Mouse (Mus musculus): ENCODE results near the gene Dpy19l3. TPM values are rescaled to one million over a fixed set of nuclear protein-coding genes. Genes with fewer than 3 reads are reported as not detected.

Gene Dpy19l3
- total RNA-seq, 1 experiment from 2014 or later, result 17.6 TPM

DNA sequence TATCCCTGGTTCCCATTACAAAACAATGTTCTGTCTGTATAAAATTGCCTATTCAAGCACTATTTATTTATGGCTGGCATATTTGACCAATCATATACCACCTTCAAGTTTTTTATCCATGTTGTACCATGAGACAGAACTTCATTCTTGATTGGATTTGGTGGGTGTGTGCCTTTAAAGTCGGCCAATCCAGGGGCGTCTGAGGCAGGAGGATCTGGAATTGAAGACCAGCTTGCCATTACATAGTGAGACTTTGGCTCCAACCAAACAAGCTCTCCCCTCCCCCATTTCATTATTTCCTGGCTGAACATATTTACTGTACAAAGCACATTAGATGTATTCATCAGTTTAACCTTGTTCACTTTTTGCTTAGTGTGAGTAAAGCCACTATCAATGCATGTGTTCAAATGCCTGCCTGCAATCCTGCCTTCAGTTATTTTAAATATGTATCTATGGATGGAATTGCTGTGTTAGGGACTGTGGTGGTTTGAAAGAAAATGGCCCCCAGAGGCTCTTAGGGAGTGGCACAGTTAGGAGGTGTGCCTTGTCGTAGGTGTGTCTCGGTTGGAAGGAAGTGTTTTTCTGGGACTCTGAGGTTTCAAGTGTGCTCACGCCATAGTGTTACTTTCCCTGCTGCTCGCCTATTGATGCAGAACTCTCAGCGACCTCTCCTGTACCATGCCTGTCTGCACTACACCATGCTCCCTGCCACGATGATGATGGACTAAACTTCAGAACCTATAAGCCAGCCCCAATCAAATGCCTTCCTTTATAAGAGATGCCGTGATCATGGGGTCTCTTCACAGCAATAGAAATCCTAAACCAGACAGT lies 105.8 kb downstream of the Dpy19l3 start:
- no peak for ATAC-seq (replicated peaks; ENCODE audit: low read depth, poor library complexity, severe bottlenecking)

- peak; percentile 88 for ATAC-seq (replicated peaks; ENCODE audit: low read depth, poor library complexity, severe bottlenecking)
Measured at GRCm38 (mm10) chr7:35647101-35647698, 107.1 kb downstream of the Dpy19l3 start, which contains the start of gene Pdcd5. Gene Pdcd5 (minus strand): TSS chr7:35647521.

DNA sequence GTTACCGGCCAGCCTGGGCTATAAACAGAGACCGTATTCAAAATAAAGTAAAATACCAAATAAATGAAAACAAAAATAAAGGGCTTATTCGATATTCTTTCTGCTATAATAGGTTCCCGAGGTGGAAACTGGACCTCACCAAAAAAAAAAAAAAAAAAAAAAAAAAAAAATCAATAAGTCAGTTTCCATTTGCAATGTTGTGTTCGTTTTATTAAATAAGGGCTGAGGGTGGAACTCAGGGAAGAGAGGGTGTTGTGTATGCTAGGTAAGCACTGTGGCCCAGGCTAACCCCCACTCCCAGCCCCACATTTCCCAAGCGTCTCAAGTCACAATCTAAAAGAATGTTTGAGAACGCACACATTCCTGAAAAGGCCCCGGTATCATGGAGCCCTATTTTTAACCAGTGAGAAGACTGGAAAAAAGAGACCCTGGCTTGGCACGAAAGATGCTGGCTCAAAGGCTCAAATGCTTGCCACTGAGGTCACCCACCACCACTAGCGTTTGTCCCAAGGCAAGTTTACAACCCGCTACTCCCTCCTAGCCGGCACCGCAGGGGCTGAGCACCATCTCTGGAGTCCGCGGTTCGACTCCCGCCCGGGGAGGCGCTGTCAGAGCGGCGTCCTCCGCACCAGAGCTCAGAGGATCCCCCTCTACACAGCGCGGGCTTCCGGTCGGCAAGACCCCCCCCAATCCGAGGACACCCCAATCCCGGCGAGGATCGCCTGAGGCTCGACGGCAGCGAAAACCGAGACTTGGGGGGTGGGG lies 107.8 kb downstream of the Dpy19l3 start:
- ATAC-seq (replicated peaks; ENCODE audit: low read depth, poor library complexity, severe bottlenecking), result peak; percentile 3; the same call in 1 of the 2 replicates

- ATAC-seq (replicated peaks; ENCODE audit: low read depth, poor library complexity, severe bottlenecking), result no peak
Measured at GRCm38 (mm10) chr7:35640072-35640471, 114.2 kb downstream of the Dpy19l3 start.

DNA sequence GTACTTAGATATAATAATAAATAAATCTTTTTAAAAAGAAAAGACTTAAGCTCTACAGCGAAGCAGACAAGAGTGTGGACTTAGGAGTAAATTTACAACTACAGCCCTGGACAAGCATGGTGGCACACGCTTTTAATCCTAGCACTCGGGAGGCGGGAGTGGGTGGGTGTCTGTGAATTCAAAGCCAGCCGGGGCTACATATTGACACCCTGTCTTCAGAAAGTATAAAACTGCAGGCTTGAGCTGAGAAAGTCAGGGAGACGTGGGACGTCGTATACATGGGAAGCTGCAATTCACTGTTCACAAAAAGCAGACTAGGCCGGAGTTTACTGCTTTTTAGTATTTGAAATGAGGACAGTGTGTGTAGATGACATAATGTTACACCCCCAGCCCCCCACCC lies 117.4 kb downstream of the Dpy19l3 start:
- no peak for ATAC-seq (replicated peaks; ENCODE audit: low read depth, poor library complexity, severe bottlenecking)

DNA sequence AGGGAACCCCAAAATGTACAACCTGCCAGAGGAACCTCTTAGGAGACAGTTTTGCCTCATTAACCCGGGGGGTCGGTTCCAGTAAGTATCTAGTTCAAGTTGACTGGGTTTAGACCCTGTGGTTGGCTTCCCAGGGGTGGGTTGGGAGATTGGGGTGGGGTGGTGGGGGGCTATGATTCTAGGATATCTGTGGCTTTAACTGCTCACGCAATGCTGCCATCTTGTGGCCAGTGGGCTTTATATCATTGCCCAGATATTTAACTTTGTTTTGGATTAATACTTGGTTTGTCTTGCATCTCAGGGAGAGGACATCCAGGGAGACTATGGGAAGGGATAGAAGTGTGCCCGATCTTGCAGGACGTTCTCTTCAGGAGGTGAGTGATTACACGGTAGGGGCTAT lies 118.0 kb downstream of the Dpy19l3 start:
- peak; percentile 60; the same call in 1 of the 2 replicates for ATAC-seq (replicated peaks; ENCODE audit: low read depth, poor library complexity, severe bottlenecking)

Other genes with a start within 250 kb of the Dpy19l3 start
- not detected in 2 replicates for gene Tdrd12, start 216.7 kb downstream of the Dpy19l3 start, total RNA-seq (2017)
- gene Nudt19, start 198.2 kb downstream of the Dpy19l3 start, total RNA-seq (2017), result 50.9 and 53.3 TPM in 2 replicates
- 1.4 and 2.1 TPM in 2 replicates for gene Rgs9bp, start 168.9 kb downstream of the Dpy19l3 start, total RNA-seq (2017)
- gene Ankrd27, start 168.2 kb downstream of the Dpy19l3 start, total RNA-seq (2017), result 42.0 and 50.0 TPM in 2 replicates
- gene Pdcd5, start 106.9 kb downstream of the Dpy19l3 start, total RNA-seq (2017), result 88.4 and 108 TPM in 2 replicates
- gene Zfp507, start 48.5 kb upstream of the Dpy19l3 start, total RNA-seq (2017), result 22.5 and 23.8 TPM in 2 replicates

All from common myeloid progenitor, adult 5-6 weeks (primary cell).